Mouse (Mus musculus) lung, adult 18-20 months (tissue): ENCODE data around the gene 1700003E16Rik.
A peak's percentile ranks its signal among the peaks of the same experiment; 100 is the strongest.

Source experiments
- DNase-seq, 2 experiments: peaks; one replicate each; pipeline ENCODE4 v3.0.0; 2022; ENCODE audit warnings: mixed read lengths in 2 of 2

Gene 1700003E16Rik

DNA sequence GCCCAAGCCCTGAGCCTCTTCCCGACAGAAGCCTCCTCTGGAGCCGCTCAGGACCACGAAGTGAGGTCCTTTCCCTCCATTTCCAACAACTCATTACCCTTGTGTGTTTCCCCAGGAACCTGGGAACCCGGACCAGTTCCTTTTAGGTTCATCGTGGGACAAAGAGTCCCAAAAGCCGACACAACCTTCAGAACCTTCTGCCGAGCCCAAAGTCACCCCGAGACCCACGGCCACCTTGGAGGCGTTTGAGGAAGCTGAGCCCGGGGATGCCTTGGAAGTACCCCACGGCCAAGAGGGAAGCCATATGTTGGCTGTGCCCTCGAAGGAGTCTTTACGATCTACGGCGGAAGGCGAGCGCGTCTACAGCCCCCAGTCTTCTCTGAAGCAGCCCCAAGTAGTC lies 5.2 kb downstream of the 1700003E16Rik start:
- no peak for DNase-seq

GRCm38 (mm10) chr6:83161921-83162641 lies 5.9 kb downstream of the 1700003E16Rik start:
- DNase-seq: peak; percentile 67 to 68

- DNase-seq: peak; percentile 63 to 70
These were observed 6.5 kb downstream of the 1700003E16Rik start for GRCm38 (mm10) chr6:83162701-83163100.

- DNase-seq: no peak
These were observed 8.9 kb downstream of the 1700003E16Rik start for GRCm38 (mm10) chr6:83165026-83165606.

GRCm38 (mm10) chr6:83165607-83166242 lies 9.5 kb downstream of the 1700003E16Rik start, which contains the start of gene Dctn1:
Dctn1 (plus strand) TSS chr6:83165920.
- peak; percentile 93 to 95 for DNase-seq

- DNase-seq: no peak
These were observed 10.0 kb downstream of the 1700003E16Rik start for GRCm38 (mm10) chr6:83166243-83166630.

DNA sequence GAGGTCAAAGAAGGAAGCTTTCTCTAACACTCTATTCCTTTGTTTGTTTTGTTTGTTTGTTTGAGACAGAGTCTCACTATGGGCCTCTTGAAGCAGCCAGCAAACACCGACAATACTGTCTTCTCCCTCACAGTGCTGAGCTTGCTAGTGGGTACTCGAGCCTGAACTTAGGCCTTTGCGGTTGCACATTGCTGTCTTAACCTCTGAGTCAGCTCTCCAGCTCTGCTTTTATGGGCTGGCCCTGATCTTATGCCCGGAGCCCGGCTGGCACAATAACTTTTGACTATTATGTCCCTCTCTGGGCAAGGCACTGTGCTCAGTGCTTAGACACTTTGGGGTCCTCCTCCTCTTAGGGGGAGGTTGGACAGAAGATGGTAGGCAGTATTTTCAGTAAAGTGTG lies 13.7 kb downstream of the 1700003E16Rik start:
- peak; percentile 35 to 46 for DNase-seq

GRCm38 (mm10) chr6:83171063-83171462 lies 14.9 kb downstream of the 1700003E16Rik start:
- DNase-seq: no peak

- DNase-seq: no peak
These were observed 16.2 kb downstream of the 1700003E16Rik start for GRCm38 (mm10) chr6:83172240-83172920.

- DNase-seq: no peak
These were observed 19.8 kb downstream of the 1700003E16Rik start for GRCm38 (mm10) chr6:83175996-83176395.

DNA sequence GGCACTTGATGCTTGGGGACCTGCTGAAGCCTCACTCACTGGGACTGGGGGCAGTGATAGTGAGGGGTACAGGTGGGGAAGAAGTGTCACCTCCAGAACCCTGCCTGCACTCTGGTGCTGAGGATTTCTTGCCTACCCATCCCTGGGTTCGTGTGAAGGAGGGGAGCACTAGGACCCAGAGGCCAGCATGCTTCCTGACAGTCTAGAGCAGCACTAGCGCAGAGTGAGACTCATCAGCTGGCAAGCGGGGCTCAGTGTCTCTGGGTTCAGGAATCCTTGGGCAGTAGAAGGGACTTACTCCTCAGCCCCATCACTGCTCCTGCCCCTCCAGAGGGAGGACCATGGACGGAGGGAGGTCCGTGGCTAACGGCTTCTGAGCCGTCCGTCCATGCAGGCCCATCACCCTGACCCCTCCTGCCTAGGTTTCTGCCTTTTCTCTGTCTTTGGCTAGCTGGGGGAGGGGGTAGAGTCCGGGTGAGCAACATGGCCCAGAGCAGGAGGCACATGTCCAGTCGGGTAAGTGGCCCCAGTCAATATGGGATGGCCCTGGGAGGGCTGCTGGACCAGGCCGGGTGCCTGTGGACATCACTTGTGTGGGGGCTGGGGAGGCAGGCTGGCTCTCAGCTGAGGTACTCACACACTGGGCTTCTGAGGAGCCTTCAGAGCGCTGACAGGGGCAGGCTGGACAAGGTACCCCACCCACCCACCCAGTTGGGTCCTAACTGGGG lies 23.4 kb downstream of the 1700003E16Rik start:
- DNase-seq: no peak

DNA sequence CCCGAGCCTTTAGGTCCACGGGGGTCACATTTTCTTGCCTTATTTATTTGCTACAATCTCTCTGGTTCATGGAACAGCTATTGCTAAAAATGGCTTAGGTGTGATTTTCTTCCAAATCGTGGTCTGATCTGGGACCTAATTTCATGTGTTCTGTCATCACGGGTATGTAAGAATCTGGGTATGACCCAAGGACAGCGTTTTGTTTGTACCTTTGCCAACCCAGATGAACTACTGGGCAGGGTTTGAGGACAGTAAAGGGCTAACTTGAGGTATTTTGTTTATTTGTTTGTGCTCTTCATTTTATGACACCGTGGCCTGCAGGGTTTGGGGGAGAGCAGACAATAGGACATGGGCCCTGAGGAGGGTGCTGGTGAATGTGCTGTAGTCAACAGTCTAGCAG lies 24.4 kb downstream of the 1700003E16Rik start:
- no peak for DNase-seq

DNA sequence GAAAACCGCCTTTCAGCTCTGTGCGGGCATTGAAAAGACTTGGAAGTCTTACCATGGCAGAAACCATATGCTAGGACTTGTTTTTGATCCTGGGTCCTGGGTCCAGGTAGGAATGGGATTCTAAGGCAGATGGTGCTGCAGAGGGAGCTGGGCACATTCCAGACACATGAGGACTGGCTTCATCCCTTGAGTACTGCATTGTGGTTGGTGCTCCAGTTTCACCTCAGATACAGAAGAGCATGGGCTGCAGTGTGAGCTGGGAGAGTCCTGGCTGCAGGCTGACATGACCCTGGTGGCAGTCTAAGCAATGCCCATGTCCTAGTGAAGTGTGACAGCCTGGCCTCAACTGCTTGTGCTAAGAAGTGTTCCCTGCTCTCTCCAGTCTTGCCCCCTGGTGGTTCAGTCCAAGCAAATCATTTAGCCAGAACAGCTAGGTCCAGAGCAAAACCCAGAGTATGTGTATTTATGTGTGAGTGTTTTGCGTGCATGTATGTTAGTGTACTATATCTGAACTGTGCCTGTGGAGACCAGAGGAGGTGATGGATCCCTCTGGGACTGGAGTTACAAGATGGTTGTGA lies 28.7 kb downstream of the 1700003E16Rik start:
- no peak for DNase-seq

DNA sequence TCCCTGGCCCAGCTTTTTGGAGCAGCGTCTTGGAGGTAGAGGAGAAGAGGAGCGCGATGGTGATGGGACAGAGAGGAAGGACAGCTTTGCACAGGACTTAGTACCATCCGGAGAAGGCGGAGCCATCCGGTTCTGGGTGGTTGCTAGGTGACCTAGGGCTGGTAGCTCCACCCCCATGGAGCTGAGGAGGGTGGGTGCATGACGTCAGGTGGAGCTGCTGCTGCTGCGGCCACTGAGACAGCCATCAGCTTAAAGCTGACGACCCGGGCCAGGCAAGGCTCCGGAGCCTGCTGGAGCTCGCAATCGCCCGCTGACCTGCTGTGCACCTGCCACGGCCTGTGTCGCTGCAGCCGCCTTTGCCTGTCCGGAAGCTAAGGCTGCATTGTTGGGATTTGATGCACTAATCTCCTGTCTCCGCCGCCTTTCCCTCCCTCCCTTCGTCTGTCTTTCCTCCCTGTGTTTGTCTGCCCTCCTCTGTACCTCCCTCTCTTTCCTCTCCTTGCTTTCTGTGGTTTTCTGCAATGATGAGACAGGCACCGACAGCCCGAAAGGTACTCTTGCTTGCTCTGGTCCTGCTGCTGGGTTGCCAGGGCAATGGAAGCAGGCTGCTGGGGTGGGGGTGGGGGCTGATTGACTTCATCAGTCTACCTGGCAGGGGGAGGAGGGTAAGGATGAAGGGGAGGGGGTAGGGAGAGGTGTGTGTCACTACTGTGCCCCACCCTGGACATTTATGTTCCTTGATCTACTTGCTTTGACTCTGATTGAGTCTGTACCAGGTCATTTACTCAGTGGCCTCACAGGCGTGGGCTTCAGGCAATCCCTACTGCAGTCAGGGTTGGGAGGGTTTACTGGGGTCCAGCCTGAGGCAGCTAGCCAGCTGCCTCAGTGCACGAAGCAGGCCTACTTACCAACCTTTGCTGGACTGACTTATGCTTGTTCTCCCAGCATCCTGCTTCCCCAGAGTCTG lies 30.0 kb downstream of the 1700003E16Rik start:
- peak; percentile 44 to 53 for DNase-seq

GRCm38 (mm10) chr6:83186946-83187345 lies 30.7 kb downstream of the 1700003E16Rik start:
- no peak for DNase-seq

DNA sequence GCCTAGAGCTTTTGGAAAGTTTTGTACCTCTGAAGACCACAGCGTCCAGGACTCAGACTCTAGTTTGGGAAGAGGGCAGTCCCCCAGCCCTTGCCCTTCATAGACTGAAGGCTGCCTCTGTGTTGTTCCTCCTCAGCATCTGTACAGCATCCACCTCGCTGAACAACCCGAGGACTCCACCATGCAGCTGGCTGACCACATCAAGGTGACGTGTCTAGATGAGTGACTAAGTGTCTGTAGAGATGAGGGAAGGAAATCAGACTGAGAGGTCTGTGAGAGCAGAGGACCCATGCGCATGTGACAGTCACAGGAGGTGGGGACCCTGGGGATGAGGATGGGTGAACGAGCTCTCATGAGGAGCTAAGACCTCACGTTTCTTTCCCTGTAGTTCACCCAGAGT lies 37.4 kb downstream of the 1700003E16Rik start:
- no peak for DNase-seq

GRCm38 (mm10) chr6:83197345-83198004 lies 41.3 kb downstream of the 1700003E16Rik start:
- peak in 1 of 2 experiments; percentile 23 for DNase-seq

DNA sequence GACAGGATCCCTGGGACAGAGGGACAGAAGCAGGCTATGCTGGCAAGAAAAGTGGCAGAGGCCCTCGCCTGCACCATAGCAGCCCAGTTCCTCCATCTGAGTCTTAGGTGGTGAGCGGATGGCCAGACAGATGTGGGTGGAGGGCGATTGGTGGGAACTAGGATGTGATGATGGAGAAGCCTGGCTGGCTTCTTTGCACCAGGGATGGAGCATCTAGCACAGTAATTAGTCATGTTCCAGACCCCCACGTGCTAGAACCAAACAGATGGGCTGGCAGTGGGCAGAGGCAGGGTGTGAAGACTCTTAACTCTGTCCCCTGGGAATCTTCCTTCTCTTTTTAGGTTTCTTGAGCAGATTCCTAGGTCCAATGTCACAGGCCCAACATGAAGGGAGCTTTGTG lies 47.1 kb downstream of the 1700003E16Rik start:
- no peak for DNase-seq

DNA sequence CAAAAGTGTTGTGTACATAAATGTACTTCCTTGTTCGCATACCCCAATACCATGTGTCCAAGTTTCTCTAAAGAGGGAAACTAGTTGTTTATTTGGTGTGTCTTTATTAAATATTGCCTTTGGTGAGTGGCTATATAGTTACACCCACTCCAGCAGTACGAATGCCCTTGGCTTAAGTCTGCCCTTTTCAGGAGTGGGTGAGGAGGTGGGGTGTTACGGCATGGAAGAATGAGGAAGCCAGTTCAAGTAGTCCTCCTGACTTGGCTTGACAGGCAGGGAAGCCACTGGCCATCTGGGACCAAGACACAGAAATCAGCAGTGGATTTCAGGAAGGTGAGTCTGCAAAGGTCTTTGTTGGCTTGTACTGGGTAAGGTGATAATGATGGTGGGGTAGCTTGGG lies 49.6 kb downstream of the 1700003E16Rik start:
- peak; percentile 67 to 75 for DNase-seq

DNA sequence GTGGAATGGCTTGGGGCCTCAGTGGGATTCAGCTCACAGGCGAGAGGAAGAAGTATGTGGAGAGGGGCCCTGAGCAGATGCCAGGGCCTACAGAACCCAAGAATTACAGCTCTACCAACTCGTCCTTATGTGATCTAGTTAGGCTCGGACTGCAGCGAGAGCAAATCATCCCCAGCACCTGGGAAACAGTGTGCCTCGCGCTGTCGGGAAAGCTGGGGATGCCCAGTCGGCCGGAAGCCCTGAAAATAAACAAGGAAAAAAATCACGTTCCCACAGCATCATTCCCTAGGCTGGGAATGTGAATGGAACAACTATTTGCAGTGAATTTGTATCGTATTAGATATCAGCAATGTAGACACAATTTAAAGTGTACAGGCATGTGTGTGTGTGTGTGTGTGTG lies 50.1 kb downstream of the 1700003E16Rik start:
- DNase-seq: no peak
